Mouse (Mus musculus) thymus, adult 2 months (tissue): ENCODE data around the gene Reck. TPM values are rescaled to one million over a fixed set of nuclear protein-coding genes. Genes with fewer than 3 reads are reported as not detected.

Experiments
- DNase-seq: peaks from one replicate; pipeline ENCODE4 v3.0.0; 2021
- H3K27ac ChIP-seq: fragments of 200-500 bp; 2 replicates; pipeline ENCODE4 v1.5.1; 2012; ENCODE audit warnings: low read length, control low read depth; ENCODE audit not compliant: control insufficient read depth, insufficient read depth
- H3K27me3 ChIP-seq: fragments of 200-500 bp; 2 replicates; pipeline ENCODE4 v1.6.1; 2012; ENCODE audit warnings: mild to moderate bottlenecking, low read length, moderate library complexity, mixed read lengths; ENCODE audit not compliant: control insufficient read depth, insufficient read depth
- H3K36me3 ChIP-seq: fragments of 200-500 bp; 2 replicates; pipeline ENCODE4 v1.6.1; 2012; ENCODE audit warnings: mild to moderate bottlenecking, low read length, moderate library complexity; ENCODE audit not compliant: control insufficient read depth, insufficient read depth
- H3K4me1 ChIP-seq: fragments of 200-500 bp; replicated peaks from 2 replicates; pipeline ENCODE4 v1.6.1; 2012; ENCODE audit warnings: low read length; ENCODE audit not compliant: control insufficient read depth, insufficient read depth
- H3K4me3 ChIP-seq: fragments of 200-500 bp; 2 replicates; pipeline ENCODE4 v1.5.1; 2012; ENCODE audit warnings: mild to moderate bottlenecking, low read length, control low read depth, moderate library complexity; ENCODE audit not compliant: control insufficient read depth, insufficient read depth
- CTCF ChIP-seq: fragments of 200-500 bp; IDR thresholded peaks from 2 replicates; pipeline ENCODE4 v1.5.1; 2012; ENCODE audit warnings: mild to moderate bottlenecking, control low read depth, low read length, moderate library complexity, borderline replicate concordance; ENCODE audit not compliant: control insufficient read depth, poor library complexity, insufficient read depth; ENCODE audit errors: extremely low read depth
- POLR2A ChIP-seq: fragments of 200-500 bp; IDR thresholded peaks from 2 replicates; pipeline ENCODE4 v1.6.1; 2012; ENCODE audit warnings: mild to moderate bottlenecking, low read length, control low read depth, moderate library complexity; ENCODE audit not compliant: control insufficient read depth, poor library complexity, insufficient read depth; ENCODE audit errors: extremely low read depth
- WGBS: fragments of 180-500 bp; shearing (Covaris S2); methylation state at CpG from one replicate; pipeline ENCODE4 v1.1.7; 2018; 5-methylcytosine and 5-hydroxymethylcytosine counted together
- polyA plus RNA-seq: library from polyadenylated mRNA; depleted of rRNA; stranded (reverse); fragments of >200 nt; gene quantifications from 2 replicates; pipeline ENCODE4 v1.2.3, GENCODE M21; 2012

The Reck gene
- polyA plus RNA-seq, 1 experiment = 3.3 TPM

GRCm38 (mm10) chr4:43957292-43957845, 82.0 kb downstream of the Reck start, which contains the start of gene Glipr2:
TSS of gene Glipr2 (plus strand) at chr4:43957401.
- TF ChIP-seq POLR2A (0 out of 2 replicates have a peak, but pooled peaks have one; percentile 16), CTCF (peak; percentile 88)
- peaks cover 20% of the 10 kb centered on the region for H3K4me1 ChIP-seq
- WGBS = under 1% methylated on average over 45 of the region's 45 CpGs
- H3K4me3 ChIP-seq = peak within 1 kb of the TSS; percentile 57
- no peaks in the 10 kb centered on the region for H3K27me3 ChIP-seq
- peak; percentile 88 for DNase-seq
- H3K27ac ChIP-seq = peak within 1 kb of the TSS; percentile 13; the same call in 1 of the 2 replicates
- no peaks in the 10 kb centered on the region for H3K36me3 ChIP-seq

DNA sequence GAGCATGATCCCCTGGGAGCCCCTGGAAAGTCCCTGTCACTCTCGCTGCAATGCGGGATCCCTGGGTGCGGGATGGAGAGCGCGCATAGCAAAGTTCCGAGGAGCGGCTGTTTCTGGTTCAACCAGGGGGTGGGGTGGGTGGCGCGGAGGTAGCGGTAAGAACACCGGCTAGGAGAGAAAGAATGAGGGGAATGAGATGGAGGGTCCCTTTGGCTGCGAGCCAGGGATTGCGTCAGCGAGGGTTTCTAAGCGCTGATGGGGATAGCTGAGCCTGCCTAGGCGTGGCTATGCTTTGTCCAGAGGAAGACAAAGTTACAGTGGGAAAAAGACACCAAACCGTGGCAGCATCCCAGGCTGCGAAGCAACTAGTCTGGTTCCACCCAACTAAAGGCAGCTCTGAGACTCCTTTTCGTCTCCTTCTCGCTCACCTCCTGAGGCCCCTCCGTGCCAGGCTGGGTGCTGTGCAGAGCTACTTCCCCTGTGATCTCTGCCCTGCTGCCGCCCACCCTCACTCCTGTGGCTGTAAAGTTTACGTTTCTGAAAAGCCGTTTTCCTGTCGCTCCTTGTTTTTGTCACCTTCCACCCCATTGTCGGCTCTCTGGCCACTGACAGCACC, 82.6 kb downstream of the Reck start:
- Histone ChIP-seq H3K4me3 (peak overlapping the region; percentile 57), H3K27ac (peak overlapping the region; percentile 16; the same call in 1 of the 2 replicates)
- peak; percentile 52 for DNase-seq

DNA sequence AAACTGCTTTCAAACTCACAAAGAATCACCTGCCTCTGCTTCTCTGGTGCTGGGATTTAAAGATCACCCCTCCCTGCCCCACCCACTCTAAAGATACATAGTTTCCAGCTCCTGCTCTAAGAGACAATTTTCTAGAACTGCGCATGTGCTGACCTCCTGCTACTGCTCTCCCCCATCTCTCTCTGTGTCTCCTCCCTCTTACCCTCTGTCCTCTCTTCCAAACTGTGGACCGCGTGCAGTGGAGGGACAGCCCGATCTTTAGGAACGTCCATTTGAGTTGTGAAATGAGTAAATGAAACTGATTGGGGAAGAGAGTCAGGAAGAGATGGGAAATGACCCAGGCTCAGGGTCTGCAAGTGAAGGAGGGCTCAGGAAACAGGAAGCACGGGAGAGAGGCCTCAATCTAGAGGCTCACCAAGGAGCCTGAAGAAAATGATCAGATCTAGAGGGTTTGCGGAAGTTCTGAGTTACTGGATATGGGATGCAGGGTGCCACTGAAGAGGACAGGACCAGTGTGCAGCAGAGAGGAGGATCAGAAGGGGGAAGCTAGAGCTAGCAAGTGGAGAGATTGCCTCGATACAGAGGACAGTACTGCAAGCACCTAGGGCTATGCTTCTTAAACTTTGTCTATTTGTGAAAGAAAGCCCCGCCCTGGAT, 84.3 kb downstream of the Reck start:
- no peak for DNase-seq
- H3K4me1 ChIP-seq = peaks cover 29% of the 10 kb centered on the region

More for the DNA sequence above, 82.6 kb downstream of the Reck start:
- Histone ChIP-seq H3K4me1 (peaks cover 20% of the 10 kb centered on the region), H3K27me3 (no peaks in the 10 kb centered on the region), H3K36me3 (no peaks in the 10 kb centered on the region)
- TF ChIP-seq POLR2A = no peak; the same call in 1 of the 2 replicates
- no peak for TF ChIP-seq CTCF
- WGBS = under 1% methylated on average over 26 of the region's 26 CpGs

DNA sequence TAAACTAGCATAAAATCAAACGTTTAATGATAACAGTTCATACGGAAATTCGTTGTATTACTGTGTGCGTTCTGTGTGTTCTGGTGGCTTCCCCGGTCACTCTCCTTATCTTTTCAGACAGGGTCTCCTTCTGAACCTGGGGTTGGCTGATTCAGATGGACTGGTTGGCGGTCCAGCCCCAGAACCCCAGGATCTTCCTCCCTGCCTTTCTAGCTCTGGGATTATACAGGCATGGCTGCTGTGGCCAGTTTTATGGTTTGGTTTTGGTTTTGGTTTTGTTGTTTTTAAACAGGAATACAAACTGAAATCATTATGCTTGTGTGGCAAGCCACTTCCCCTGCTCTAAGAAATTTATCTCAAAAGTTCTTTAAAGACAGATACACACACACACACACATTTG, 84.9 kb downstream of the Reck start:
- Histone ChIP-seq H3K27ac (no peak overlapping the region), H3K4me3 (no peak overlapping the region), H3K27me3 (no peaks in the 10 kb centered on the region), H3K36me3 (no peaks in the 10 kb centered on the region), H3K4me1 (peaks cover 34% of the 10 kb centered on the region)
- WGBS = 24% methylated on average over 6 of the region's 6 CpGs
- no peak for DNase-seq
- TF ChIP-seq POLR2A (no peak), CTCF (no peak)

More for the DNA sequence above, 84.3 kb downstream of the Reck start:
- TF ChIP-seq CTCF = no peak
- no peak for TF ChIP-seq POLR2A
- WGBS = 28% methylated on average over 9 of the region's 9 CpGs
- no peaks in the 10 kb centered on the region for H3K27me3 ChIP-seq
- H3K27ac ChIP-seq = peak overlapping the region; percentile 71; the same call in 1 of the 2 replicates
- H3K4me3 ChIP-seq = peak overlapping the region; percentile 17
- H3K36me3 ChIP-seq = no peaks in the 10 kb centered on the region

DNA sequence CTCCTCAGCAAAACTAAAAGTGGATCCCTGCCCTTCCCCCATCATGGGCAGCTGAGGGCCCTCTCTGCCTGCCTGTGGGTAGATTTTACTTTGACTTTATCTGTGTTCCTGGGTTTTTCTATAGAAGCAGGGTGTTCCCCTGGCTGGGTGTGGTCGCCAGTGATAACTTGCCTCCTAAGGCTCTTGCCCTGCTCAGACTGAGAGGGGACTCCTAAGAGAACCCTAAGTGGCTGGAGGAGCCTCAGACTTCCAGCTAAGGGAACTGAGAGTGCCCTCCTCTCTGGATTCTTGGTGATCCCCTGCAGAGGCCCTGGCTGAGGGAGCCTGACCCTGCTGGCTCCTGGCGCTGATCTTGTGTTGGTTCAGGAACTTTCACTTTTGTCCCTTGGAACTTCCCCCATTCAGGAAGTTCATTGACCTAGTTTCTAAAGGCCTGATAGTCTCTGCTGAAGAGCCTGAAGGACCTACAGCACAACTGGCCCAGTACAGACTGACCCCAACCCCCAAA, 89.0 kb downstream of the Reck start:
- Histone ChIP-seq H3K27me3 (no peaks in the 10 kb centered on the region), H3K4me3 (no peak overlapping the region), H3K4me1 (peaks cover 36% of the 10 kb centered on the region), H3K36me3 (no peaks in the 10 kb centered on the region), H3K27ac (no peak overlapping the region)
- TF ChIP-seq CTCF = no peak
- 38% methylated on average over 2 of the region's 2 CpGs for WGBS
- no peak for DNase-seq

GRCm38 (mm10) chr4:43964951-43965684, 89.8 kb downstream of the Reck start:
- Histone ChIP-seq H3K27me3 (no peaks in the 10 kb centered on the region), H3K27ac (no peak overlapping the region), H3K4me3 (no peak overlapping the region), H3K36me3 (no peaks in the 10 kb centered on the region), H3K4me1 (peaks cover 35% of the 10 kb centered on the region)
- no peak for DNase-seq
- WGBS = 77% methylated on average over 4 of the region's 4 CpGs
- no peak for TF ChIP-seq CTCF
- TF ChIP-seq POLR2A = no peak
